In genomic region chr17:45630992-45631391, GRCm38 (mm10) we compare ENCODE assay signal across 11 mouse cellular contexts. TPM values are rescaled to one million over a fixed set of nuclear protein-coding genes. Genes with fewer than 3 reads are reported as not detected.
DNase-seq lines count a peak whose midpoint lies in the region; ATAC-seq lines count a peak whose summit lies in the region.
"Had no signal": no experiment of that assay in that cellular context is flagged by ENCODE, and none has a peak within 500 bp of the region (broad histone marks: within the 10 kb centered on the region; RNA-seq: fewer than 3 reads in every experiment).

No protein-coding gene starts in this region.

- H3K4me1 ChIP-seq in heart, embryonic 16.5 days (ENCODE audit: control insufficient read depth, insufficient read depth, low read length), result peaks cover 16% of the 10 kb centered on the region
- peaks cover 14% of the 10 kb centered on the region for H3K4me1 ChIP-seq in embryonic facial prominence, embryonic 13.5 days
- peaks cover 11% of the 10 kb centered on the region for H3K4me1 ChIP-seq in hindbrain, embryonic 13.5 days (replicated peaks)
- H3K4me1 ChIP-seq in midbrain, embryonic 15.5 days, result peaks cover 15% of the 10 kb centered on the region

- WGBS in heart, embryonic 16.5 days, result 54% methylated on average over 3 of the region's 3 CpGs
- 57% methylated on average over 3 of the region's 3 CpGs for WGBS in embryonic facial prominence, embryonic 13.5 days
- 70% methylated on average over 3 of the region's 3 CpGs for WGBS in hindbrain, embryonic 13.5 days
- WGBS in midbrain, embryonic 15.5 days, result 52% methylated on average over 3 of the region's 3 CpGs

- no peaks in the 10 kb centered on the region for H3K36me3 ChIP-seq in heart, embryonic 16.5 days (ENCODE audit: control insufficient read depth, insufficient read depth)
- no peaks in the 10 kb centered on the region for H3K36me3 ChIP-seq in embryonic facial prominence, embryonic 13.5 days
- H3K36me3 ChIP-seq in hindbrain, embryonic 13.5 days, result no peaks in the 10 kb centered on the region
- no peaks in the 10 kb centered on the region for H3K36me3 ChIP-seq in midbrain, embryonic 15.5 days (replicated peaks)
- H3K36me3 ChIP-seq: liver, embryonic 15.5 days had no signal

- no peaks in the 10 kb centered on the region for H3K27me3 ChIP-seq in heart, embryonic 16.5 days (ENCODE audit: control insufficient read depth, insufficient read depth, low read length)
- no peaks in the 10 kb centered on the region for H3K27me3 ChIP-seq in embryonic facial prominence, embryonic 13.5 days
- no peaks in the 10 kb centered on the region for H3K27me3 ChIP-seq in hindbrain, embryonic 13.5 days
- H3K27me3 ChIP-seq in midbrain, embryonic 15.5 days (replicated peaks), result no peaks in the 10 kb centered on the region

- no peaks in the 10 kb centered on the region for H3K9me3 ChIP-seq in heart, embryonic 16.5 days (replicated peaks; ENCODE audit: control insufficient read depth, low read length)
- no peaks in the 10 kb centered on the region for H3K9me3 ChIP-seq in embryonic facial prominence, embryonic 13.5 days
- no peaks in the 10 kb centered on the region for H3K9me3 ChIP-seq in hindbrain, embryonic 13.5 days
- no peaks in the 10 kb centered on the region for H3K9me3 ChIP-seq in midbrain, embryonic 15.5 days
- H3K9me3 ChIP-seq: liver, embryonic 15.5 days had no signal

- no peak overlapping the region for H3K9ac ChIP-seq in heart, embryonic 16.5 days (ENCODE audit: low read length)
- H3K9ac ChIP-seq in embryonic facial prominence, embryonic 13.5 days, result no peak overlapping the region
- peak overlapping the region; percentile 73; the same call in 1 of the 2 replicates for H3K9ac ChIP-seq in hindbrain, embryonic 13.5 days
- no peak overlapping the region for H3K9ac ChIP-seq in midbrain, embryonic 15.5 days

- DNase-seq in heart, adult 8-10 months (ENCODE audit: low spot score), result no peak
- DNase-seq in adipocyte (ENCODE audit: low spot score), result no peak
- DNase-seq in left cerebral cortex, adult 8-10 months (ENCODE audit: low spot score in 2 of 2), result no peak

- peak overlapping the region; percentile 82; the same call in 1 of the 2 replicates for H3K4me2 ChIP-seq in heart, embryonic 16.5 days (ENCODE audit: low read depth, low read length)
- H3K4me2 ChIP-seq in embryonic facial prominence, embryonic 13.5 days, result peak overlapping the region; percentile 87; the same call in 1 of the 2 replicates
- peak overlapping the region; percentile 65 for H3K4me2 ChIP-seq in hindbrain, embryonic 13.5 days
- H3K4me2 ChIP-seq in midbrain, embryonic 15.5 days, result peak overlapping the region; percentile 77

- no peak for ATAC-seq in heart, embryonic 16.5 days (replicated peaks; ENCODE audit: extremely low read depth, insufficient read depth, low FRiP score)
- ATAC-seq in embryonic facial prominence, embryonic 13.5 days (ENCODE audit: insufficient number of reproducible peaks, insufficient read depth, low FRiP score, low TSS enrichment, low read depth), result no peak
- ATAC-seq in hindbrain, embryonic 13.5 days (ENCODE audit: low FRiP score), result peak; percentile 24
- ATAC-seq in midbrain, embryonic 15.5 days (replicated peaks), result no peak; the same call in 1 of the 2 replicates
- ATAC-seq in inflammation-experienced regulatory T-cells, adult 6 months, result no peak

- H3K27ac ChIP-seq in heart, embryonic 16.5 days (ENCODE audit: low read length), result no peak overlapping the region
- no peak overlapping the region for H3K27ac ChIP-seq in embryonic facial prominence, embryonic 13.5 days
- H3K27ac ChIP-seq in hindbrain, embryonic 13.5 days, result no peak overlapping the region
- H3K27ac ChIP-seq in midbrain, embryonic 15.5 days, result no peak overlapping the region
- H3K27ac ChIP-seq: liver, embryonic 15.5 days had no signal

- H3K4me3 ChIP-seq in heart, embryonic 16.5 days (ENCODE audit: low read length), result no peak overlapping the region
- no peak overlapping the region for H3K4me3 ChIP-seq in embryonic facial prominence, embryonic 13.5 days
- H3K4me3 ChIP-seq in hindbrain, embryonic 13.5 days, result peak overlapping the region; percentile 45; the same call in 1 of the 2 replicates
- peak overlapping the region; percentile 44 for H3K4me3 ChIP-seq in midbrain, embryonic 15.5 days

RNA-seq across cellular contexts. Expression of gene Capn11, which starts 28.1 kb away (rescaled TPM):
- polyA plus RNA-seq in heart, embryonic 16.5 days (2015; fragmentation: Nextera tagmentation; extraction: Ambion mirVana), result 0.34 and 0.84 TPM in 2 replicates
- total RNA-seq in heart, adult 8-10 months (2022), result under 1 TPM in 1 of 4 experiments, not detected in 3; 0.97 TPM
- polyA plus RNA-seq in embryonic facial prominence, embryonic 13.5 days (2015; fragmentation: Nextera tagmentation; extraction: Ambion mirVana), result 0.63 and 0.84 TPM in 2 replicates
- polyA plus RNA-seq in hindbrain, embryonic 13.5 days (2015; fragmentation: Nextera tagmentation; extraction: Ambion mirVana), result 0.65 and 0.95 TPM in 2 replicates
- polyA plus RNA-seq in midbrain, embryonic 15.5 days (2015; fragmentation: Nextera tagmentation; extraction: Ambion mirVana), result 0.65 and 1.2 TPM in 2 replicates
- not detected for polyA plus RNA-seq in inflammation-experienced regulatory T-cells, adult 6 months (2017; shearing (Covaris generic))
- 1 to 10 TPM in 1 of 4 experiments, under 1 TPM in 2, not detected in 1; 0.43 to 1.7 (median 0.54) TPM for total RNA-seq in left cerebral cortex, adult 8-10 months (2022)

RNA-seq across cellular contexts. Expression of gene Mymx, which starts 29.1 kb away (rescaled TPM):
- polyA plus RNA-seq in heart, embryonic 16.5 days (2015; fragmentation: Nextera tagmentation; extraction: Ambion mirVana), result 0.25 and 0.49 TPM in 2 replicates
- total RNA-seq in heart, adult 8-10 months (2022), result not detected
- 3.8 and 5.5 TPM in 2 replicates for polyA plus RNA-seq in embryonic facial prominence, embryonic 13.5 days (2015; fragmentation: Nextera tagmentation; extraction: Ambion mirVana)
- 0.47 and 0.67 TPM in 2 replicates for polyA plus RNA-seq in hindbrain, embryonic 13.5 days (2015; fragmentation: Nextera tagmentation; extraction: Ambion mirVana)
- polyA plus RNA-seq in midbrain, embryonic 15.5 days (2015; fragmentation: Nextera tagmentation; extraction: Ambion mirVana), result not detected in 2 replicates
- polyA plus RNA-seq in inflammation-experienced regulatory T-cells, adult 6 months (2017; shearing (Covaris generic)), result not detected
- total RNA-seq in left cerebral cortex, adult 8-10 months (2022), result not detected
- total RNA-seq: hematopoietic stem cell, adult 5-6 weeks; layer of hippocampus, adult 2 months had no signal

RNA-seq across cellular contexts. Expression of gene Slc29a1, which starts 31.6 kb away (rescaled TPM):
- 110 and 137 TPM in 2 replicates for polyA plus RNA-seq in heart, embryonic 16.5 days (2015; fragmentation: Nextera tagmentation; extraction: Ambion mirVana)
- total RNA-seq in heart, adult 8-10 months (2022), result 10 to 100 TPM; 58.9 to 70.8 (median 66.9) TPM
- polyA plus RNA-seq in embryonic facial prominence, embryonic 13.5 days (2015; fragmentation: Nextera tagmentation; extraction: Ambion mirVana), result 69.8 and 77.4 TPM in 2 replicates
- polyA plus RNA-seq in hindbrain, embryonic 13.5 days (2015; fragmentation: Nextera tagmentation; extraction: Ambion mirVana), result 33.7 and 38.2 TPM in 2 replicates
- 30.7 and 33.0 TPM in 2 replicates for polyA plus RNA-seq in midbrain, embryonic 15.5 days (2015; fragmentation: Nextera tagmentation; extraction: Ambion mirVana)
- 100 to 1,000 TPM in 2 of 3 experiments, 10 to 100 TPM in 1; 72.2 to 131 (median 109) TPM for polyA plus RNA-seq in inflammation-experienced regulatory T-cells, adult 6 months (2017; shearing (Covaris generic))
- total RNA-seq in left cerebral cortex, adult 8-10 months (2022), result 10 to 100 TPM; 27.4 to 32.1 (median 29.5) TPM

RNA-seq across cellular contexts. Expression of gene Mrpl14, which starts 55.1 kb away (rescaled TPM):
- 137 and 143 TPM in 2 replicates for polyA plus RNA-seq in heart, embryonic 16.5 days (2015; fragmentation: Nextera tagmentation; extraction: Ambion mirVana)
- total RNA-seq in heart, adult 8-10 months (2022), result 100 to 1,000 TPM; 163 to 174 (median 168) TPM
- polyA plus RNA-seq in embryonic facial prominence, embryonic 13.5 days (2015; fragmentation: Nextera tagmentation; extraction: Ambion mirVana), result 146 and 152 TPM in 2 replicates
- 121 and 122 TPM in 2 replicates for polyA plus RNA-seq in hindbrain, embryonic 13.5 days (2015; fragmentation: Nextera tagmentation; extraction: Ambion mirVana)
- 118 and 124 TPM in 2 replicates for polyA plus RNA-seq in midbrain, embryonic 15.5 days (2015; fragmentation: Nextera tagmentation; extraction: Ambion mirVana)
- 10 to 100 TPM; 74.5 to 88.1 (median 87.7) TPM for polyA plus RNA-seq in inflammation-experienced regulatory T-cells, adult 6 months (2017; shearing (Covaris generic))
- 10 to 100 TPM; 40.5 to 45.5 (median 42.1) TPM for total RNA-seq in left cerebral cortex, adult 8-10 months (2022)

RNA-seq across cellular contexts. Expression of gene Tmem63b, which starts 55.7 kb away (rescaled TPM):
- polyA plus RNA-seq in heart, embryonic 16.5 days (2015; fragmentation: Nextera tagmentation; extraction: Ambion mirVana), result 40.4 and 47.6 TPM in 2 replicates
- total RNA-seq in heart, adult 8-10 months (2022), result 10 to 100 TPM; 91.5 to 96.4 (median 93.2) TPM
- 38.0 and 42.4 TPM in 2 replicates for polyA plus RNA-seq in embryonic facial prominence, embryonic 13.5 days (2015; fragmentation: Nextera tagmentation; extraction: Ambion mirVana)
- polyA plus RNA-seq in hindbrain, embryonic 13.5 days (2015; fragmentation: Nextera tagmentation; extraction: Ambion mirVana), result 123 and 139 TPM in 2 replicates
- 173 and 177 TPM in 2 replicates for polyA plus RNA-seq in midbrain, embryonic 15.5 days (2015; fragmentation: Nextera tagmentation; extraction: Ambion mirVana)
- polyA plus RNA-seq in inflammation-experienced regulatory T-cells, adult 6 months (2017; shearing (Covaris generic)), result 1 to 10 TPM; 2.0 to 2.7 (median 2.4) TPM
- 100 to 1,000 TPM; 157 to 171 (median 165) TPM for total RNA-seq in left cerebral cortex, adult 8-10 months (2022)

Comparison
In these comparisons a context has a peak if more than half of its experiments do, and no peak if none do; other contexts are left out.
1. H3K4me3 ChIP-seq: peak in hindbrain, embryonic 13.5 days (single experiment) and midbrain, embryonic 15.5 days (single experiment); none in heart, embryonic 16.5 days (single experiment) and embryonic facial prominence, embryonic 13.5 days (single experiment).
2. Peak in every context shown above with its lines, with median percentiles within 50 percentile points of each other: H3K4me2 ChIP-seq.